Mouse (Mus musculus) embryo, embryonic 11.5 days (tissue): ENCODE results near the gene Alkal2.

ENCODE experiments used
- DNase-seq: peaks from one replicate; pipeline ENCODE4 v3.0.0-alpha.2; 2012; ENCODE audit warnings: low read depth, low spot score

Alkal2 gene

GRCm38 (mm10) chr12:30883986-30884621 is at the start of gene Alkal2:
Alkal2 (plus strand) TSS chr12:30884322.
- no peak for DNase-seq

- no peak for DNase-seq
Observed at GRCm38 (mm10) chr12:30848521-30848920, 35.6 kb upstream of the Alkal2 start.

GRCm38 (mm10) chr12:30850902-30851301 is 33.2 kb upstream of the Alkal2 start:
- no peak for DNase-seq

- no peak for DNase-seq
Observed at GRCm38 (mm10) chr12:30851871-30852270, 32.3 kb upstream of the Alkal2 start.

GRCm38 (mm10) chr12:30855442-30856159 is 28.5 kb upstream of the Alkal2 start:
- no peak for DNase-seq

GRCm38 (mm10) chr12:30856172-30856571 is 27.9 kb upstream of the Alkal2 start:
- no peak for DNase-seq

- DNase-seq = no peak
Observed at GRCm38 (mm10) chr12:30864347-30864746, 19.8 kb upstream of the Alkal2 start.

GRCm38 (mm10) chr12:30865781-30866180 is 18.3 kb upstream of the Alkal2 start:
- no peak for DNase-seq

- no peak for DNase-seq
Observed at GRCm38 (mm10) chr12:30879447-30879846, 4.7 kb upstream of the Alkal2 start.

- no peak for DNase-seq
Observed at GRCm38 (mm10) chr12:30883592-30883985, 533 bp upstream of the Alkal2 start.

- DNase-seq = no peak
Observed at GRCm38 (mm10) chr12:30884622-30885230, 604 bp downstream of the Alkal2 start.

- no peak for DNase-seq
Observed at GRCm38 (mm10) chr12:30885891-30886290, 1.8 kb downstream of the Alkal2 start.

GRCm38 (mm10) chr12:30888003-30888402 is 3.9 kb downstream of the Alkal2 start:
- no peak for DNase-seq

GRCm38 (mm10) chr12:30890067-30890466 is 5.9 kb downstream of the Alkal2 start:
- DNase-seq = peak; percentile 44

GRCm38 (mm10) chr12:30891438-30891837 is 7.3 kb downstream of the Alkal2 start:
- DNase-seq = no peak

GRCm38 (mm10) chr12:30897039-30897438 is 12.9 kb downstream of the Alkal2 start:
- no peak for DNase-seq

GRCm38 (mm10) chr12:30908658-30909057 is 24.5 kb downstream of the Alkal2 start:
- no peak for DNase-seq

GRCm38 (mm10) chr12:30909881-30910280 is 25.8 kb downstream of the Alkal2 start:
- no peak for DNase-seq

GRCm38 (mm10) chr12:30910860-30911259 is 26.7 kb downstream of the Alkal2 start:
- DNase-seq = no peak

GRCm38 (mm10) chr12:30911261-30912047 is 27.3 kb downstream of the Alkal2 start, which contains the start of the genes Acp1 and Sh3yl1:
Acp1 (minus strand) TSS chr12:30911589.
Sh3yl1 (plus strand) TSS chr12:30911668.
- peak; percentile 86 for DNase-seq

- DNase-seq = no peak
Observed at GRCm38 (mm10) chr12:30912048-30912381, 27.9 kb downstream of the Alkal2 start.

GRCm38 (mm10) chr12:30912840-30913239 is 28.7 kb downstream of the Alkal2 start:
- DNase-seq = no peak
